Mouse (Mus musculus) heart, postnatal 0 days (tissue): ENCODE measurements around the gene Cd4.

Experiments used
- CTCF ChIP-seq: IDR thresholded peaks from 2 replicates; pipeline ENCODE4 v1.5.1; 2016; ENCODE audit warnings: antibody characterized with exemption, control low read depth, low read depth
- EP300 ChIP-seq: IDR thresholded peaks from 2 replicates; pipeline ENCODE4 v1.6.1; 2016; ENCODE audit warnings: antibody characterized with exemption, low read depth

DNA sequence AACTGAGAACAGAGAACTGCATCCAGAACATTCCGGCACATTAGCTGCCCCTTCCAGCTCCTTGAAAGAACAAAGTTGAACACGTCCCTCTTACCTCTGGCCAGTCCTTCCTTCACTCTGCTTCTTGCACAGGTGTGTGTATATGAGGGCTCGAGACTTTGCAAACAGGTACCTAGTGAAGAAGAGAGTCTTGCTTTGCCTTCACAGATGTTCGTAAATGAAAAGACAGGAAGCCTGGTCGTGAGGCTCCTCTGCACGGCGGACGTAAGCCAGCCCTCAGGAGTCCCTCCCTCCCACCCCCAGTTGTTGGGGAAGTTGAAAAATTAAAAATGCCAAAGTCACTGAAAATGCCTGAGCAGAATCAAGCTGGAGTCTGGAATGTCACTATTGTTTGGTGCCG, at the start of gene Cd4:
- TF ChIP-seq CTCF (no peak), EP300 (no peak)
